Mouse (Mus musculus) limb, embryonic 15.5 days (tissue): ENCODE results near the gene Ccdc65. TPM values are rescaled to one million over a fixed set of nuclear protein-coding genes. Genes with fewer than 3 reads are reported as not detected.

Experiments
- ATAC-seq: fragments of 200-750 bp; cut with Nextera tagmentation; 2 replicates; pipeline ENCODE4 v1.8.0; 2017; ENCODE audit warnings: low read depth, moderate TSS enrichment; ENCODE audit not compliant: insufficient number of reproducible peaks, low FRiP score, low TSS enrichment
- H3K27ac ChIP-seq: fragments of 300-500 bp; sonication (generic); 2 replicates; pipeline ENCODE4 v1.5.1; 2015; ENCODE audit warnings: moderate library complexity, mild to moderate bottlenecking, inconsistent platforms
- H3K27me3 ChIP-seq: fragments of 300-500 bp; sonication (generic); 2 replicates; pipeline ENCODE4 v1.6.1; 2015; ENCODE audit warnings: inconsistent platforms
- H3K36me3 ChIP-seq: fragments of 300-500 bp; sonication (generic); 2 replicates; pipeline ENCODE4 v1.6.1; 2015; ENCODE audit warnings: inconsistent platforms
- H3K4me1 ChIP-seq: fragments of 300-500 bp; sonication (generic); 2 replicates; pipeline ENCODE4 v1.6.1; 2015; ENCODE audit warnings: inconsistent platforms
- H3K4me2 ChIP-seq: fragments of 300-500 bp; sonication (generic); 2 replicates; pipeline ENCODE4 v1.6.1; 2015; ENCODE audit warnings: mild to moderate bottlenecking, inconsistent platforms
- H3K4me3 ChIP-seq: fragments of 300-500 bp; sonication (generic); 2 replicates; pipeline ENCODE4 v1.5.1; 2015; ENCODE audit warnings: mild to moderate bottlenecking, inconsistent platforms
- H3K9ac ChIP-seq: fragments of 300-500 bp; sonication (generic); 2 replicates; pipeline ENCODE4 v1.6.1; 2015; ENCODE audit warnings: inconsistent platforms
- H3K9me3 ChIP-seq: fragments of 300-500 bp; sonication (generic); 2 replicates; pipeline ENCODE4 v1.6.1; 2016; ENCODE audit warnings: inconsistent platforms
- WGBS: fragments of 180-500 bp; shearing (Covaris S2); methylation state at CpG from one replicate; pipeline ENCODE4 v1.1.7; 2015; 5-methylcytosine and 5-hydroxymethylcytosine counted together
- polyA plus RNA-seq: library from polyadenylated mRNA; unstranded; fragments of >200 nt; fragmentation: Nextera tagmentation; extraction: Ambion mirVana; gene quantifications from 2 replicates; pipeline ENCODE4 v1.2.1, GENCODE M21; 2015

The Ccdc65 gene
- polyA plus RNA-seq, 1 experiment from 2014 or later = 0.74 TPM

DNA sequence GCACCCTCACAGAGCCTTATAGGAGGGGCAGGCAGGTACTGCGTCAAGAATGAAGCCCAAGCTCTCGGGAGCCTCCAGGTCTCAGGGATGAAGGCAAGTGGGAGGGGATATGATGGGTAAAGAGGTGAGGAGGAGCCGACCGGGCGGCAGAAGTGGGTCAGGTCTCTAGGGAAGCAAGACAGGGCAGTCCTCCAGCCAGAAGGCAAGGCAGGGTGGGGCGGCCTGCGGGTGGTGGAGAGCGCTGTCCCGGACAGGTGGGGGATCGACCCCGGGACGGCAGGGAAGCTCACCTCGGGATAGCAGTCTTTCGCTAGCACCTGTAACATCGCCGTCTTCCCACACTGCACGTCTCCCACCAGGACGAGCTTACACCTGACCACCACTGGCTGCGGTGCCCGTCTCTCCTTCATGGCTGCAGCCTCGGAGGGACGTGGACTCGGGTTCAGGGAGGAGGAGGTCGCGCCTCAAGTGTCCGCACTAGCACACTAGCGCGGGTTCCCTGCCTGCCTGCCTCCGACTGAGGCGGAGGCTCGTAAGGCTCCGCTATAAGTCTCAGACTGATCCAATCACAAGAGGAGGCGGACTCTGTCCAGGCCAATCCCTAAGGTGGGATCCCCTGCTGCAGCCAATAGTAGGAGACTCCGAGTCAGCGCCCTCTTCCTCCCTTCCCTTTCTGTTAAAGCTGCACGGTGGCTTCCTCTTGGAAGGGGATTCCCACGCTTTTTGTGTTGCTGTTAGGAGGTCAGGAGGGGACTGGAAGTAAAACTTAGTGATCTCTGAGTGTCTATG, 30.9 kb upstream of the Ccdc65 start, which contains the start of gene Rnd1:
TSS of gene Rnd1 (minus strand) at position 522 of the 789 bp plus-strand sequence.
- no peaks in the 10 kb centered on the region for H3K36me3 ChIP-seq
- H3K27ac ChIP-seq = no peak within 1 kb of the TSS
- peak; percentile 95 for ATAC-seq
- peak within 1 kb of the TSS; percentile 77 for H3K4me2 ChIP-seq
- no peaks in the 10 kb centered on the region for H3K9me3 ChIP-seq
- H3K9ac ChIP-seq = no peak within 1 kb of the TSS
- H3K4me1 ChIP-seq = peaks cover 30% of the 10 kb centered on the region
- H3K27me3 ChIP-seq = peaks cover 52% of the 10 kb centered on the region
- H3K4me3 ChIP-seq = peak within 1 kb of the TSS; percentile 39
- under 1% methylated on average over 37 of the region's 37 CpGs for WGBS

DNA sequence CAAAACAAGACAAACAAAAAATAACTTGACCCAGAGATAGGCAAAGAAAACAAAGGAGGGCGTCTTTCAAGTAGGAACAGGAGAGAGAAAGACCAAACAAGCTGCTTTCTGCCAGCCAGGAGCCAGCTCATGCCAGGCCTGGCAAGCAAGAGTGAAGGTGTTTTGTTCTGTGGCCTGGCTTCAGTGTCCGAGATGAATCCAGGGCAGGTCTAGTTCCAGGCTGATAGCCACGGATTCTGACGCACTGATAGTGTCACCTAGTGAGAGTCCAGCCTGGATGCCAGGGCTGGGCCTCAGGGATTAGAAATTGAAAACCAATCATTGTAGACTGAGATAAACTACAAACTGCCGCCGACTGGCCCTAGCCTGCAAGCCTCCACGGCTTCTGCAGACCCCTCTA, 30.0 kb upstream of the Ccdc65 start:
- no peak for ATAC-seq
- H3K27ac ChIP-seq = no peak overlapping the region
- 72% methylated on average over 7 of the region's 7 CpGs for WGBS
- no peak overlapping the region for H3K4me2 ChIP-seq
- H3K4me1 ChIP-seq = peaks cover 30% of the 10 kb centered on the region
- no peaks in the 10 kb centered on the region for H3K9me3 ChIP-seq
- H3K9ac ChIP-seq = no peak overlapping the region
- H3K4me3 ChIP-seq = no peak overlapping the region
- peaks cover 52% of the 10 kb centered on the region for H3K27me3 ChIP-seq
- H3K36me3 ChIP-seq = no peaks in the 10 kb centered on the region

DNA sequence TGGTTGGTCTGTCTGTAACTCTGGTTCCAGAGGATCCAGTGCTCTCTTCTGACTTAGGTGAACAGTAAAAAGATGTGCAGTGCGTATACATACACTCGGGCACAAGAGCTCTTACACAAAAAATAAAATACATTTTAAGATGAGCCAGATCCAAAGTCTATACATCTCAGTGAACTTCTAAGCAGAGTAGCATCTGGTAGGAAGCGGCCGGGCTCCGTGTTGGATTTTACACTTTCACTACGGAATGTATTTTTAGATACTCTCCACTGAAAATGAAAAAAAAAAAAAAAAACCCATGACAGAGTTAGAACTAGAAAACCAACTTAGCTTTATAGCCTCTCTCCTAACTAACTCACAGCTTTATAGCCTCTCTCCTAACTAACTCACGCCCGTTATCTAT, 27.3 kb upstream of the Ccdc65 start:
- Histone ChIP-seq H3K9me3 (no peaks in the 10 kb centered on the region), H3K4me3 (no peak overlapping the region), H3K9ac (no peak overlapping the region), H3K4me2 (no peak overlapping the region), H3K36me3 (no peaks in the 10 kb centered on the region), H3K4me1 (peaks cover 16% of the 10 kb centered on the region), H3K27me3 (peaks cover 30% of the 10 kb centered on the region), H3K27ac (no peak overlapping the region)
- WGBS = 74% methylated on average over 8 of the region's 8 CpGs
- no peak for ATAC-seq

DNA sequence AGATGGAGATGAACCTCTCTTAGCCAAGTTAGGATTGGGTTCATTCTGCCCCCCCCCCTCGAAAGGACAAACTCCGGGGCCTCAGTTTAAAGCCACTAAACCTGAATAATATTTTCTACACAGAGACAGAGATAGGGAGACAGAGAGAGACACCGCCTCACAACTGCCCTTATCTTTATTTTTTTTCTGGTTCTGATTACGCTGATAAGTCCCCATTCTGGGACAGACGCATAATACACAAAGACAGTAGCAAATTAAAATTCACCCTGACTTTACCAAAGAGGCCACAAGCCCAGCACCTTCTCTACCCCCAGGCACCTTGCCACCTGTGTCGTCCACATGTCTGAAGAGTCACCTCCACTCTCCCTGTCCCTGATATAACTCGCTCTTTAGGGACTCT, 26.4 kb upstream of the Ccdc65 start:
- Histone ChIP-seq H3K4me2 (no peak overlapping the region), H3K27me3 (peaks cover 20% of the 10 kb centered on the region), H3K27ac (no peak overlapping the region), H3K9me3 (no peaks in the 10 kb centered on the region), H3K9ac (no peak overlapping the region), H3K36me3 (no peaks in the 10 kb centered on the region), H3K4me1 (peaks cover 6% of the 10 kb centered on the region), H3K4me3 (no peak overlapping the region)
- WGBS = 79% methylated on average over 7 of the region's 7 CpGs
- ATAC-seq = no peak

DNA sequence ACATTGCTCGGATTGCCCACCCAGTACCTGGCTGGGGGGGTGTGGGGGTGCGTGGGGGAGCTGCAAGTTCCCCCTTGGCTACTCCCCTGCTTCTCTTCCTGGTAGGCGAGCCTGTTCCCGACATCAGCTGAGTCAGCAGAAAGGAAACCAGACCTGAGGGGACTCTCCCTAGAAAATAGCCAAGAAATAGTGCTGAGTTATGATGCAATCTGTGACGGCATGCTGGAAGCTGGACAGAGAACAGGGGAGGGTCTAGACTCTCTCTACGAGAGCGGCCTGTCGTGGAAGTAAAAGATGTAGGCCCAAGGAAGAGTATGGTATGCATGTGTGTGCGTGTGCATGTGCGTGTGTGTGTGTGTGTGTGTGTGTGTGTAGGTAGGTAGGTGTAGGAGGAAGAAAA, 24.8 kb upstream of the Ccdc65 start:
- no peak for ATAC-seq

DNA sequence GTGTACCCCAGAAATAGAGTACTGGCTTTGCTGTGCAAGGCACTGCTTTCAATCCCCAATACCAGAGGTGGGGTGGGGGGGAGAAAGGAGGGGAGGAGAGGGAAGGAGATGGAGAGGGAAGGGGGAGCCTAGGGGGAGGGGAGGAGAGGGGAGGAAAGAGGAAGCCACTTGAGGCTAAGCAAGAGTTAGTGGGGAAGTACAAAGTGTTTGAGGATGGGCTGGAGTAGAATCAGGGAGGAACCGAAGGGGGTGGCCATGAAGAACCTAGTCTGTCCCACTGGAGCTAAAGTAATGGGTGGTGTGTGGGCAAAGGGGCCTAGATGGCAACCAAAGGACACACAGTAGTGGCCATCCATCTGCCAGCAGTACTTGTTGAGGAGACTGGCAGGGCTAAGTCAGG, 24.3 kb upstream of the Ccdc65 start:
- H3K4me3 ChIP-seq = no peak overlapping the region
- 71% methylated on average over 1 of the region's 1 CpGs for WGBS
- no peak overlapping the region for H3K9ac ChIP-seq

More for the DNA sequence above, 24.8 kb upstream of the Ccdc65 start:
- H3K9ac ChIP-seq = no peak overlapping the region
- WGBS = 50% methylated on average over 10 of the region's 10 CpGs
- peaks cover 9% of the 10 kb centered on the region for H3K27me3 ChIP-seq
- H3K9me3 ChIP-seq = no peaks in the 10 kb centered on the region
- H3K4me1 ChIP-seq = no peaks in the 10 kb centered on the region
- H3K36me3 ChIP-seq = no peaks in the 10 kb centered on the region
- no peak overlapping the region for H3K4me3 ChIP-seq
- H3K4me2 ChIP-seq = no peak overlapping the region
- no peak overlapping the region for H3K27ac ChIP-seq

DNA sequence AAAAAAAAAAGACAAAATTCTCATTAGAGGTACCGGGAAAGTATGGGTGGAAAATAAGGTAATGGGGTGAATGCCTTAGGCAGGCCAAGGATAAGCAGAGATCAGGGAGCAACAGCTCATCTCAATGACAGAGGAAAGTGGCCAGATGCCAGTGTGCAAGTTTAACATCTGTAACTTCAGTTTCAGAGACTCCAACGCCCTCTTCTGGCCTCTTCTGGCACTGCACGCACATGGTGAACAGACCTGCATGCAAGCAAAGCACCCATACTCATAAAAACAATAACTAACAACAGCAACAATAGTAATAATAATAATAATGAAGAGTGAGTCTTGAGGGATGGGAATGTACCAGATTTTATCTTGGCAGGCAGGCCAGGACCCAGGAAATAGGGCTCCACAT, 22.1 kb upstream of the Ccdc65 start:
- no peaks in the 10 kb centered on the region for H3K9me3 ChIP-seq
- no peaks in the 10 kb centered on the region for H3K4me1 ChIP-seq
- H3K36me3 ChIP-seq = no peaks in the 10 kb centered on the region
- 78% methylated on average over 3 of the region's 3 CpGs for whole genome bisulfite sequencing
- no peaks in the 10 kb centered on the region for H3K27me3 ChIP-seq
- ATAC-seq = no peak
- H3K4me3 ChIP-seq = no peak overlapping the region
- no peak overlapping the region for H3K27ac ChIP-seq
- no peak overlapping the region for H3K4me2 ChIP-seq
- H3K9ac ChIP-seq = no peak overlapping the region

More for the DNA sequence above, 24.3 kb upstream of the Ccdc65 start:
- ATAC-seq = no peak
- H3K4me1 ChIP-seq = no peaks in the 10 kb centered on the region
- H3K4me2 ChIP-seq = no peak overlapping the region
- peaks cover 4% of the 10 kb centered on the region; the same call in 1 of the 2 replicates for H3K27me3 ChIP-seq
- no peaks in the 10 kb centered on the region for H3K9me3 ChIP-seq
- no peak overlapping the region for H3K27ac ChIP-seq
- H3K36me3 ChIP-seq = no peaks in the 10 kb centered on the region

DNA sequence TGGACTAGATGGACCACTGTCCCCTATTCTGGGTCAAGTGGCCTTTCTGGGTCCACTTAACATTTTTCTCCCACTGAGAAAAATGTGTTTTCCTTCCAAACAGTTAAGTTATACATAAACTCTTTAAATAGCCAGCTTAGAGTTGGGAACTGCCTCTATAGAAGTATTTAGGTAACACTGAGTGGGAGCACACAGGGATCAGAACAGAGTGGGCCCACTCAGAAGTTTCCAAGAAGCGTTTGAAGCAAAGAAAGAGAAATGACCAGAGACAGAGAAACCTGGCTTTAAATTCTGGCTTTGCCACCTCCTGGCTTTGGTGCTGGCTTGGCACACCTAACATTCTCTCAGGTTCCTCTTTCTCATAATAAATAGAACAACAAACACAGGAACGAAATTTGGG, 18.3 kb upstream of the Ccdc65 start:
- Histone ChIP-seq H3K4me2 (no peak overlapping the region), H3K36me3 (no peaks in the 10 kb centered on the region), H3K27ac (no peak overlapping the region), H3K4me1 (peaks cover 11% of the 10 kb centered on the region), H3K9me3 (no peaks in the 10 kb centered on the region), H3K4me3 (no peak overlapping the region), H3K9ac (no peak overlapping the region), H3K27me3 (no peaks in the 10 kb centered on the region)
- WGBS = 76% methylated on average over 2 of the region's 2 CpGs
- ATAC-seq = no peak

DNA sequence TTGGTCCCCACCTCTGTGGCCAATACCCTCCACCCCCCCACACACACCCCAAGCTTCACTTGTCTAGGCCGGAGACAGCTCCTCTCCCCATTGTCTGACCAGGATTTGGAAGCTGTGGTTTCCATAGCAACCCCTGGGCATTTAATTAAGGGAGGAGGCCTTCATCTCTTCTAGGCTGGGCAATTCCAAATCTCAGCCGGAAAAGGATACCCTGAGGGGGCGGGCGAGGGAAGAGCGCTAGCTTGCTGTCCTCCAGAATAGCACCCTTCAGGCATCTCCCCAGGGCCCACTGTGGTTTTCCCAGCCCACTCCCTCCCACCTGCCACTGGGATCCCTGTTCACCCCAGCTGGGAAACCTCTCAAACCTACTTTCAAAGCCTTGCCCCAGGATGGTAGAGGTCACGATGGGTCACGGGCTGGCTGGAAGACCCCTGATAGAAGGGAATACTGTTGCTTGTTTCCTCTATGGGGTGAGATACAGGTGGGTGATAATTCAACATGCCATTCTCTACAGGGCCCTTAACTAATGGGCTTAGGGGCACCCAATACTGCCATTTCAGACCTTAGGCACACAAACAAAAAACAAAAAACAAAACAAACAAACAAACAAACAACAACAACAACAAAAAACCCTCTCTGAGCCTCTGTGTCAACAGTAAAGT, 16.4 kb upstream of the Ccdc65 start:
- Histone ChIP-seq H3K9ac (no peak overlapping the region), H3K27ac (no peak overlapping the region)
- no peak for ATAC-seq

DNA sequence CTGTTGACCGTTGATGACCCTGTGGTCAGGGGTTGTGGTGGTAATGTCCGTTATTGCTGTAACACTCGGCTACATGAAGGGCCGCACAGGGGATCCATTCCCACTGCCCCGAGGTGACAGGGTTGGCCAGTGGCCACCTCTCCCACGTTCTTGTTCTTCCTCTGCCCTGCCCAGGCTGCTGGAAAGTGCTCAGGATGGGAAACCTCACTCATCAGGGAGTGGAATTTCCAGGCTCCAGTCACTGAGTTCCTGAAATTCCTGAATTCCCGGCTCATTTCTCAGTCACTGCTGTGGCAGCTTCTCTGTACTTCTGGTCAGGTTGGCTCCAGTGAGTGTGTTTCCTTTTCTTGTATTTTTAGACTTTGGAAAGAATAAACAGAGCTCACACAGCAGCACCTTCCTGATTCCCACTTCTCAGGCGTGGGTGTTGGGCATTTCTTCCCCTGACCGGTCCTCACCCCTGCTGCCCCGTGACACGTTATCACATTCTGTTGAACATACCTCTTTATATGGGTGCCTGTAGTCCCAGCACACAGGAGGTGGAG, 15.8 kb upstream of the Ccdc65 start:
- Histone ChIP-seq H3K9me3 (no peaks in the 10 kb centered on the region), H3K4me1 (peaks cover 11% of the 10 kb centered on the region), H3K4me3 (no peak overlapping the region), H3K36me3 (no peaks in the 10 kb centered on the region), H3K27me3 (no peaks in the 10 kb centered on the region), H3K27ac (0 out of 2 replicates have a peak overlapping the region, but pooled peaks have one; percentile 40), H3K4me2 (no peak overlapping the region), H3K9ac (no peak overlapping the region)
- no peak for ATAC-seq
- whole genome bisulfite sequencing = 36% methylated on average over 11 of the region's 11 CpGs

More for the DNA sequence above, 16.4 kb upstream of the Ccdc65 start:
- 53% methylated on average over 7 of the region's 7 CpGs for WGBS
- Histone ChIP-seq H3K36me3 (no peaks in the 10 kb centered on the region), H3K4me3 (no peak overlapping the region), H3K27me3 (no peaks in the 10 kb centered on the region), H3K4me2 (no peak overlapping the region), H3K4me1 (peaks cover 11% of the 10 kb centered on the region), H3K9me3 (no peaks in the 10 kb centered on the region)

DNA sequence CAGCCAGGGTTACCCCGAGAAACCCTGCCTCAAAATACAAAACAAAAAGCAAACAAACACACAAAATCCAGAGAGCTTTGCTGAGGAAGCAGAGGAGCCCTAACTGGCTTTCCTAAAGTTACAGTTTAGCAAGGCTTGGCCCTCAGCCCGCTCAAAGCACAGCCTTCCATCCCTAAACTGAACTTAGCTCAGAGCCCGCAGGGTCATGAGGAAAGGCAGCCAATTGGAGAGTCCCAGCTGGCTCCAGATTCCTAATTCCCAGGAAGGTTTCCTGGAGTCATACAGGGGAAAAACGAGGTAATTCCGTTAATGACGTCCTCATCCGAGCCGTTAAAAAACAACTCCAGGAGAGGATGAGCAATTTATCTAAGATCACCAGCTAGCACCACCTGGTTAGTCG, 12.3 kb upstream of the Ccdc65 start:
- Histone ChIP-seq H3K36me3 (no peaks in the 10 kb centered on the region), H3K9ac (no peak overlapping the region), H3K9me3 (no peaks in the 10 kb centered on the region), H3K27me3 (peaks cover 17% of the 10 kb centered on the region), H3K27ac (no peak overlapping the region), H3K4me1 (peaks cover 19% of the 10 kb centered on the region), H3K4me2 (no peak overlapping the region), H3K4me3 (no peak overlapping the region)
- whole genome bisulfite sequencing = 38% methylated on average over 9 of the region's 9 CpGs
- no peak for ATAC-seq

DNA sequence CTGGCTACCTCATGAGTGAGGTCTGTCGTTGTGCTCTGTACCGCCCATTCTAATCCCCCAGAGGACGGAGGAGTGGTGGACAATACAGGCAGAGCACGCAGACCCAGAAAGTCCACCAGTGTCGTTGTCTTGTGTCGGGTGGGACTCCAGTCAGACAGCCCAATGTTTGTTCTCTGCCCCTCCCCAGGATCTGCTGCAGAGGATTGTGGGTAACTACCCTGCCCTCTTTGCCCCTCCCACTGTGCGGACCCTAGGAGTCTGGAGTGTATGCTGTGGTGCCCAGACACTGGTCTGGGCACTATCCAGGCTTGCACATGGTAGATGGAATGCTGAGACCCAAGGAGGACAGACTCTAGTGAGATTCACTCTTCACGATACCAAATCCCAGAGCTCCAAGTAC, 11.8 kb upstream of the Ccdc65 start:
- Histone ChIP-seq H3K27ac (no peak overlapping the region), H3K4me3 (no peak overlapping the region), H3K27me3 (peaks cover 22% of the 10 kb centered on the region), H3K36me3 (no peaks in the 10 kb centered on the region), H3K4me2 (no peak overlapping the region), H3K9me3 (no peaks in the 10 kb centered on the region), H3K9ac (no peak overlapping the region), H3K4me1 (peaks cover 19% of the 10 kb centered on the region)
- 51% methylated on average over 8 of the region's 8 CpGs for WGBS
- no peak for ATAC-seq
